Mouse (Mus musculus) layer of hippocampus, adult 18-20 months (tissue): ENCODE results near the gene Tbc1d20. TPM values are rescaled to one million over a fixed set of nuclear protein-coding genes. Genes with fewer than 3 reads are reported as not detected.
A peak's percentile ranks its signal among the peaks of the same experiment; 100 is the strongest.

Experiments used
- DNase-seq, 2 experiments: peaks; one replicate each; pipeline ENCODE4 v3.0.0; 2022; ENCODE audit warnings: low spot score in 2 of 2
- total RNA-seq, 2 experiments: library from RNA; stranded (reverse); gene quantifications; 2 replicates each; pipeline ENCODE4 v1.2.3; 2021

Tbc1d20 gene
- total RNA-seq, 2 experiments from 2014 or later: 50.8 to 54.8 TPM

GRCm38 (mm10) chr2:152326157-152326556 lies 32.5 kb downstream of the Tbc1d20 start:
- DNase-seq: no peak

GRCm38 (mm10) chr2:152326654-152327053 lies 33.0 kb downstream of the Tbc1d20 start:
- no peak for DNase-seq

DNA sequence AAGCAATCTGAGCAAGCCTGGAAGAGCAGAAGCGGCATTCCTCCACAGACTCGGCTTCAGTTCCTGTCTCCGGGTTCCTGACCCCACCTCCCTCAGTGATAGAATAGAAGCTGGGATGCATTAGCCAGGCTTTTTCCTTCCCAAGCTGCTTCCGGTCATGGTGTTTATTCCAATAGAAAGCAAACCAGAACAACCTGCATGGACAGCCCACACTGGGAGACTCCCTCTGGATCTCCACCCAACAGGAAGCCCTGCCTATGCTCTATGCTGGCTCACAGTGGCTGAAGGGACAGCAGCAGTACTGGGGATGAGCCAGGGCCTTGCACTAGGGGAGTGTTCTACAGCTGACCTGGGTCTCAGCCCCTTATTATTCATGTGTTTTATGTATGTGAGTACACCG lies 34.4 kb downstream of the Tbc1d20 start:
- no peak for DNase-seq

DNA sequence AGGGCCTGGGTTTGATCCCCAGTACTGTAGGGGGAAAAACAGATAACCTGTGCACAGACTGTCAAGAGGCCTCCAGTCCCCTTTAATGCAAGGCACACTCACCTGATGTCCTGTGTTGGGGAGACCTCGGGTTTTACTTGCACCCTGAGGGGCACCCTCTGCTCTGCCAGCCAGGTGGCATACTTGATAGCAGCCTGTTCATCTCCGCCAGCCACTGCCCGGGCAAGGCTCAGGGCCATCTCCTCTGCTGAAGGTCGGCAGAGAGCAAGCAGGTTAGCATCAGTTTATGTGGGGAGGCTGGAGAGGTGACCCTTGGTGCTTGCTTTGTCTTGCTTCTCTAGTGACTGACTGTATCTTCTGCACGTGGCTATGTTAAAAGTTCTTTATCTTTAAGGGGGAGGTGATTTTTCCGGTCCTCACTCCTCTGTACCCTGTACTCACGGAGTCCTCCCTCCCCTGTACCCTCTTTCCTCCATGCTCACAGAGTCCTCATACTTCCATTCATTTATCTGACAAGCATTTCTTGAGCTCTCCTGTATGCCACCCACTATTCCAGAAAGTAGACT lies 37.3 kb downstream of the Tbc1d20 start:
- DNase-seq: no peak

DNA sequence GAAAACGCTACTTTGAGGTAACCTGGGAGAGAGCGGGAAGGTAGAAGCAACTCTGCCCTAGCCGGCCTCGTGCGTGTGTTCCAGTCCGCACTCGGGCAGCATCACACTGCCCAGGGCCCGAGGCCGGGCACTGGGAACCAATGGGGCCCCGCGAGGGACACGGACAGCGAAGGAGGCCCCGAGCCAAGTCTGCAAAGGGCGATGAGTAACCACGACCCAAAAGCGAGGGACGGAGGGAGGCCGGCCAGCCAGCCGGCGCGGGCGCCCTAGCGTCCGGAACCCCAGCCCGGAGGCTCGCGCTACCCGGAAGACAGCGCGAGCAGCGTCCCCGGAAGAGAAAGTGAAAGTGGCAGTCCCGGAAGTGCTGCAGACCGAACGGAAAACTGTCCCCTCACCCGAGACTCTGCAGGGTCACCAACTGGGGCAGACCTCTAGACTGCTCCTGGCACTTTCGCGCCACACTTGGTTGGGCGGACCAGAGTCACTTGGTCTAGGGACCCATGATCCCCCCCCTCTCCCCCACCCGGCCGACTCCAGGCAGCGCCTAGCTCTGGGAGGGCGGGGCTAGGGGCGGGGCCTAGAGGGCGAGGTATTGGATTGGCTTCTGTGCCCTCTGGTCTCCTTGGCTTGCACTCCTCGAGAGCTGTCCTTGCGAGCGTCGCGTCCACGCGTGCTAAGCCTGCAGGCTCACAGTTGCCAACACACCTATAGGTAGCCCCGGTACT lies 38.6 kb downstream of the Tbc1d20 start, which contains the start of gene Rbck1:
Rbck1 (minus strand) TSS at position 553 of the 725 bp plus-strand sequence.
- peak; percentile 82 to 89 for DNase-seq

DNA sequence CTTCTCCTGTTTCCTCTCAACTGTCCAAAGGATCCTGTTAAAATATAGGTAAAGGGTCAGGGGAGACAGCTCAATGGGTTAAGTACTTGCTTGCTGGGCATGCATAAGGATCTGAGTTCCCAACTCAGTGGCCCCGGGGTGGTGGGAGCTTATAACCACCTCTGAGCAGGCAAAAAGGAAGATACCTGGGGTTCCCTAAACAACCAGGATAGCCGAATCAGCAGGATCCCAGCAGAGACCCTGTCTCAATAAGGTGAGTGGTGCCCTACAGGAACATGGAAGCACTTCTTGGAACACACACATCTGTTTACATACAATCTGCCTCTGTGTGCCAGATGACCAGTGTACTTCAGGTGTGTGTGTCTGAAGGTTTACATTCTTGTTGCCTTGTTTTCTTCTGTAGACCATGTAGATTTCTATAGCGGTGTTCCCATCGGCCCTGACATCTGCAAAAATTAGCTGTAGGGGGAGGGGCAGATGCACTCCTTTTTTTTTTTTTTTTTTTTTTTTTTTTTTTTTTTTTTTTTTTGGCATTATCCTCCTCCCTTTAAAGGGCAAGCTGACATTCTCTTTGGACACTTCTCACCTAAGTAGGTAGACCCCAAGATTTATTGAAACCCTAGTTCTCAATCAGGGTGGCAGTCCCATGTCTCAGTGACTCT lies 39.8 kb downstream of the Tbc1d20 start:
- no peak for DNase-seq

- DNase-seq: no peak
Measured at GRCm38 (mm10) chr2:152335289-152335820, 41.7 kb downstream of the Tbc1d20 start.

GRCm38 (mm10) chr2:152336856-152337255 lies 43.2 kb downstream of the Tbc1d20 start:
- no peak for DNase-seq

DNA sequence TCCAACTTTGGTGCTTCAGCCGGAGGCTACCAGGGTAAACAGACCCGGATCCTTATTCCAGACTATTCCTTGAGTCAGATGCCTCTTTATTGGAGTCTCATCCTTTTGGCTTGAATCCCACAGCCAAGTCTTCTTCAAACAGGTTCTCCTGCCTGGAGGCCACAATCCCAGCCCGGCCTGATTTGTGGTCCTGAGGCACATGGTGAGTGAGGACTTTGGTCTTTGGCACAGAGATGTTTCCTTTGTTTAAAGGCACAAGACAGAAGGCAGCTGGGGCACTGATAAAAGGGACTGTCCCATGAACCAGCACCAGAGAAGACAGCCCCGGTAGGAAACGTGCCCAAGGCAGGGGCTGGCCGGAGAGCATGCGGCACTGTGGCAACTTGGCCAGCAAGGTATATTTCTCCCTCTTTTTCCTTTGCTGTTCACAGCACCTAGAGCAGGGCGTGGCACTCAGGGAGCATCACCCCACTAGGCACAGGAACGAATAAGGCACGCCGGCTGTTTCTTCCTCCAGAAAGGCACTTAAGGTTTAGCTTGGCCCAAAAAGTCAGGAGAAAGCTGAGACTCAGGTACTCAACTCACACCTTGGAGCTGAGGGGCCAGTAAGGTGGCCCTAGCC lies 44.1 kb downstream of the Tbc1d20 start:
- no peak for DNase-seq

- DNase-seq: no peak
Measured at GRCm38 (mm10) chr2:152338319-152338718, 44.7 kb downstream of the Tbc1d20 start.

DNA sequence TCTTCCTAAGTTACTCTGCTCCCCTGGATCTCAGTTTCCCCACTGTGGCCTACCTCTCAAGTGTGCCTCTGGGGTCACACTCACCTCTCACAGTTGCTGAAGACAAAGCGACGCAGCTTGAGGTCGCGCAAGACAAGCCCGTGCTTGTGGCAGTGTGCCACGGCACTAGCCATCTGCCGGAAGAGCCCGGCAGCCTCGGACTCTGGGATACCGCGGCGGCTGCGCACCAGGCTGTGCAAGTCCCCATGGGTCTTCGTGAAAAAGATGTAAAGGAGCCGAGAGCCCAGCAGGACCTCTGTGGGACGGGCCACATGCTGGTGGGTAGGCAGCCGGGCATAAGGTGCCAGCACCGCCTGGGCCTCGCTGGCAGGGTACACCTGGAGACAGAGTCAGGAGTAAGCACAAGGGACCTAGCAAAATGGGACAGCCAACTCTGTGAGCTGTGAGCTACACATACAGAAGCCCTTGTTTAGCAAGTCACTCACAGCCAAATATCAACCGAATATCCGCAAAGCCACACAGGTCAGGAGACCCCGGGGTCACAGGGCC lies 46.1 kb downstream of the Tbc1d20 start:
- no peak for DNase-seq

DNA sequence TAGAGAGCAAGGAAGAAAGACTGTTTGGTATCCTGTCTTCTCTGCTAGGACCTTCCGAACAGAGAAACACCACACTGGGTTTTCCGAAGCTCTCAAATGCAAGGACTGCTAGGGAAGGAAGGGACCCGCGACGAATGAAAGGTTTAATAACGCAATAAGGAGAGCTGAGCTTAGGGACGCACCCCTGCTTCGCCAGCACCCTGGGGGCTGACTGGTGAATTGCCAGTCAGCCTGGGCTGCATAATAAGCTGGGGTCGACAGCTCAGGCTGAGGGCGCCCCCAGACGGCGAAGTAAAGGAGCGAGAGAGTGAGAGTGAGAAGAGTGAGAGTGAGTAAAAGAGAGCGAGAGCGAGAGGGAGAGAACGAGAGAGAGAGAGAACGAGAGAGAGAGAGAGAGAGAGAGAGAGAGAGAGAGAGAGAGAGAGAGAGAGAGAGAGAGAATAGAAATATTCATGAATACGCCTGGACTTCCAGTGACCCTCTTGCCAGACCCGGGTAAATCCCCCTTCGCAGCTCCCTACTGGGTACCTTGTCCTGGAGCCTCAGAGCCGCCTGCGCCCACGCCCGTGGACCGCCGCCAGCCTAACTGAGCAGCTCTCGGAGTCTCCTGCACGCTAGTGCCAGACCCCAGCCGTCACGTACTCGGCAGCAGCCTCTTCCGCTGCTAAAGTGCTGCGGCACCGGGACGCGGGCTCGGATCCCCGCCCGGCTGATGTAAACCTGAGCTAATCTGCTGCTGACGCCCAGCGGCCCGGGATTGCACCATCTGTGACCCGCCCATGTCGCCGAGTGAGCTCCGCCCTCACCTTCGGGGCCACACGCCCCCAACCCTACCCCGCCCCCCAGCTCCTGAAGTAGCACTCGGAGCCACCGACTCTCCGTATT lies 49.9 kb downstream of the Tbc1d20 start, which contains the start of gene Trib3:
Trib3 (minus strand) TSS at position 704 of the 885 bp plus-strand sequence.
- peak; percentile 43 to 70 for DNase-seq

DNA sequence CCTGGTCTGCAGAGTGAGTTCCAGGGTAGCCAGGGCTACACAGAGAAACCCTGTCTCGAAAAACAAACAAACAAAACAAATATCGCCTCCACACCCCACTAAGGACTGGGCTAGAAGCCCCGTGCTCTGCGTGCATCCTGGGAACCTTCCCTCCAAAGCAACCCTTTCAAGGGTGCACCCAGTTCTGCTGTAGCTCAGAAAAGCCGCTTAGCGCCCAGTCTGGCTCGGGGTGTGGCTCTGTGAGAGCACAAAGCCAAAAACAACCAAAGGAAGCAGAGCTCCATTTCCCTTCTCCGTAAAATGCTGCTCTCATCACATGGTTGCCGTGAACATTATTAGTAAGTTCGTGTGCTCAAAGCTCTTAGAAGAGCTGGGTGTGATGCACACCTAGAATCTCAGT lies 50.7 kb downstream of the Tbc1d20 start:
- DNase-seq: no peak

- DNase-seq: no peak
Measured at GRCm38 (mm10) chr2:152344909-152345308, 51.3 kb downstream of the Tbc1d20 start.

GRCm38 (mm10) chr2:152345393-152345792 lies 51.8 kb downstream of the Tbc1d20 start:
- no peak for DNase-seq

DNA sequence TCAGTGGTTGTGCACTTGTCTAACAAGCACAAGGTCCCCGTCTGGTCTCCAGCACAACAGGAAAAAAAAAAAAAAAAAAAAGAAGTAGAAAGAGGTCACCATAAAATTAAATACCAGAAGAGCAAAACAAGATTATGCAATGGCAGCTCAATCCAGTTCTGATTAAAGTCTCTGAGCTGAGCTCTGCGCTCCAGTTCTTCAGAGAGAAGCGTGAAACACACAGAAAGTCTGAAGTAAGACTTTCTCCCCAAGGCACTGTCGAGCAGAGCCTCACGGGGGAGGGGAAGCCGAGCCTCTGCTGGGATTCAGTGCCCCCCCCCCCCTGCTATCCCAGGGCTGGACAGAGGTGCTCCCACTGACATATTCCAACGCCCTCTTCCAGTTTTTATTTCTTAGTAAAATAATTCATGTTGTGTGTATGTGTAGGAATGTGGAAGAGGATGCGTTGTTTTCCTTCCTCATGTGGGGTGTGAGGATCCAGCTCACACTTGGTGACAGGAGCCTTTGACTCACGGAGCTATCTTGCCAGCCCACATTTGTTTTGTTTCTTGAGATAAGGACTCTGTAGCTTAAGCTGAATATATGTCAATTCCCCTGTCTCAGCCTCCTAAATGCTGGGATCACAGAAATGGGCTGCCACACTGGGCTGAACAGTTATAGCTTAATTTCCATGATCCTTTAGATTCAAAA lies 53.3 kb downstream of the Tbc1d20 start:
- DNase-seq: no peak

DNA sequence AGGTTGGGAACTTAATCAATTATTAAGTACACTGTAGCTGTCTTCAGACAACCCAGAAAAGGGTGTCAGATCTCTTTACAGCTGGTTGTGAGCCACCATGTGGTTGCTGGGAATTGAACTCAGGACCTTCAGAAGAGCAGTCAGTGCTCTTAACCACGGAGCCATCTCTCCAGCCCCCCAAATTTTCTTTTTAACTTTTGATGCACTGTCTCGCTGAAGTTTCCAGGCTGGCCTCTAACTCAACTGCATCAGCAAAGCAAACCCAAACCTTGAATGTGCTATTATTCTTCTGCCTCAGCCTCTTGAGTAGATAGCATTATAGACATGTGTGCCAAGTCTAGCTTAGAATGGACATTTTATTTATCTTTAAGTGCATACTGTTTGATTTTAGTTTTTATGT lies 54.1 kb downstream of the Tbc1d20 start:
- DNase-seq: no peak

GRCm38 (mm10) chr2:152349205-152349604 lies 55.6 kb downstream of the Tbc1d20 start:
- DNase-seq: no peak

GRCm38 (mm10) chr2:152349842-152350540 lies 56.4 kb downstream of the Tbc1d20 start:
- no peak for DNase-seq
